Mouse (Mus musculus): Measurements from ENCODE around the gene Tgfbr3. TPM values are rescaled to one million over a fixed set of nuclear protein-coding genes. Genes with fewer than 3 reads are reported as not detected.

Gene Tgfbr3
- total RNA-seq, 2 experiments from 2014 or later, result 42.6 to 52.0 TPM

DNA sequence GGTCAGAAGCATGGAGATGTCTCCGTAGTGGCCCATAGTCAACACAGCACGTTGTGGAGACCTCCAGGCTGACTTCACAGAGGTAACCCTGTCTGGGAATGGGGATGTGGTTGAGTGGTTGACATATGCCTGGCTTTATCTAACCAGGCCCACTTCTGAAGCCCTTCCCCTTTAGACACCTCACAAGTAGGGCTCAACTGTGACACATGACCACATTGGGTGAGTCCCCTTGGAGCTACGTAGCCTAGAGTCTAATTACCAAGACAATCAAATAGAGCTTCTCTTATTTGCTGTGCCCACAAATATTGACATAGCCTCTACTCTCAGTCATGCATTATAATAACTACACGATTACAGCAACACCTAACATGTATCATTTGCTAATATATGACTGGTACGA, 229.9 kb downstream of the Tgfbr3 start:
- no peak for DNase-seq
- intact Hi-C loops (cut with DNase I), result no loop called here

DNA sequence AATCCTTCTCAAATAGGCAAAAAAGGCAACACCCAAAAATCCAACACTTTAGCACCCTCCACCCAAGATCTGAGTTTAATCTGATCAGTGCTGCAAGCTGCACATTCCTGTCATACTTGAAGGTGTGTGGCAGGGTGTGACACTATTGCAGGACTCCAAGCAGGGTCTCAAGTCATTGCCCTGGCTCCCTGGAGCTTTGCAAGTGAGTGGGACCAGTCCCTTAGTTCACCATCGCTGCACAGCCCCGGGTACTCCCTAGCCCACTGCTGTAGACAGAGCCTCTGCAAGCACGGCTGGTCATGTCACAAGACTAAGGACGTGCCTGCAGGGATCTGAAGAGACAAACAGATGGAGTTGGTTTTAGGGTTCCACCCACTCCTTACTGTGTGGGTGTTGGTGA, 230.8 kb downstream of the Tgfbr3 start:
- no peak for DNase-seq
- intact Hi-C loops (cut with DNase I), result no loop called here

Other genes with a start within 250 kb of the Tgfbr3 start
- gene Brdt, start 41.5 kb upstream of the Tgfbr3 start, total RNA-seq (2021), result 1 to 10 TPM; 1.0 to 1.2 TPM
- gene Ephx4, start 113.1 kb upstream of the Tgfbr3 start, total RNA-seq (2021), result under 1 TPM in 1 of 2 experiments, not detected in 1; 0.45 TPM
- gene Lpcat2b, start 141.9 kb upstream of the Tgfbr3 start, total RNA-seq (2021), result not detected
- gene Btbd8, start 148.4 kb upstream of the Tgfbr3 start, total RNA-seq (2021), result 1 to 10 TPM; 5.1 to 6.5 TPM
- gene Gm42669, start 218.0 kb upstream of the Tgfbr3 start, total RNA-seq (2021), result not detected
- under 1 TPM in 1 of 2 experiments, not detected in 1; 0.12 TPM for gene 1700028K03Rik, start 245.1 kb upstream of the Tgfbr3 start, total RNA-seq (2021)